Mouse (Mus musculus): ENCODE results near the gene Zfp467. TPM values are rescaled to one million over a fixed set of nuclear protein-coding genes. Genes with fewer than 3 reads are reported as not detected.

The Zfp467 gene
- 27.8 and 30.7 TPM in 2 replicates for polyA plus RNA-seq (2015; fragmentation: Nextera tagmentation; extraction: Ambion mirVana)

DNA sequence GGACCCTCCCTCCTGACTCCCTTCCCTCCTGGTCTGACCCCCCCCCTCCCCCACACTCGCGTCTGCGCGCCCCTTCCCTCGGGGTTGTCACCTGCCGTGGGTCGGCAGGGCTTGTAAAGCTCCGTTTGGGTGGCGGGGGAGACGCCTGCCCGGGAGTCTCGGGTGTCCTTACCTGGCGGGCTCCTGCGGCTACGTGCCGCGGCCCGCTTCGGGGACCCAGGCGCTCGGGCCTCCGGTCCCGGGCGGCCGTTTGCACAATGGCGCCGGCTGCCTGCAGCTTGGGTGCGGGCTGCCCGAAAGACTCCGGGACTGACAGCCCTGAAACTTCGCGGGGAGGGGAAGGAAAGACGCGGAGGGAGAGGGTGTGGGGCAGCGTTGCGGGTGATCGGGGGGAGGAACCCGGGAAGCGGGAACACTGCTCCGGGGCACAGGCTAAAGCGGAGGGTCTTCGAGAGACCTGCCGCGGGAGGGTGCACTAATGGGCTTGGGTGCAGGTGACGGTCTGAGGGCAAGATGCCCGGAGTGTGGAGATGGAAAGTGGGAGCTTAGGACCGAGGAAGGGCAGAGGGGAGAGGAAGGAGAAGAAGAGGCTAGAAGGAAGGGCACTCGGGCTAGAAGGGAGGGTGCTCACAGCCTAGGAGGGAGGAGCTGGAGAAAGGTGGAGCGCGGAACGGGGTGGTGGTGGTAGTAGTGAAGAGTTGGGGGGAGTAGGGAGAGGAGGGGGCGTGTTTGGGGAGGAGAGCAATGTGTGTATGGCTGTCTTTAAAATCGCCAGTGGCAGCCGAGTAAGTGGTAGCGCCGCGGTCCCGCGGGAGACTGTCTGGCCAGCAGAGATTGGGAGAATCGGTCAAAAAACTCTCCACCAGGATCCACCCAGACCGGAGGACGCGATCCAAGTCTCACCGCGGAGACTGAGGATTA lies at the start of gene Zfp467:
Zfp467 (minus strand) TSS at position 645 of the 921 bp plus-strand sequence.
- H3K4me1 ChIP-seq (replicated peaks): peaks cover 18% of the 10 kb centered on the region
- ATAC-seq (ENCODE audit: low FRiP score, low read depth): peak; percentile 46
- H3K4me2 ChIP-seq: peak within 1 kb of the TSS; percentile 93
- peaks cover 6% of the 10 kb centered on the region; the same call in 1 of the 2 replicates for H3K27me3 ChIP-seq
- H3K9me3 ChIP-seq: no peaks in the 10 kb centered on the region
- H3K4me3 ChIP-seq: peak within 1 kb of the TSS; percentile 70
- H3K27ac ChIP-seq (replicated peaks): peak within 1 kb of the TSS; percentile 87
- H3K36me3 ChIP-seq: peaks cover 15% of the 10 kb centered on the region
- peak within 1 kb of the TSS; percentile 69 for H3K9ac ChIP-seq
- under 1% methylated on average over 65 of the region's 65 CpGs for WGBS

DNA sequence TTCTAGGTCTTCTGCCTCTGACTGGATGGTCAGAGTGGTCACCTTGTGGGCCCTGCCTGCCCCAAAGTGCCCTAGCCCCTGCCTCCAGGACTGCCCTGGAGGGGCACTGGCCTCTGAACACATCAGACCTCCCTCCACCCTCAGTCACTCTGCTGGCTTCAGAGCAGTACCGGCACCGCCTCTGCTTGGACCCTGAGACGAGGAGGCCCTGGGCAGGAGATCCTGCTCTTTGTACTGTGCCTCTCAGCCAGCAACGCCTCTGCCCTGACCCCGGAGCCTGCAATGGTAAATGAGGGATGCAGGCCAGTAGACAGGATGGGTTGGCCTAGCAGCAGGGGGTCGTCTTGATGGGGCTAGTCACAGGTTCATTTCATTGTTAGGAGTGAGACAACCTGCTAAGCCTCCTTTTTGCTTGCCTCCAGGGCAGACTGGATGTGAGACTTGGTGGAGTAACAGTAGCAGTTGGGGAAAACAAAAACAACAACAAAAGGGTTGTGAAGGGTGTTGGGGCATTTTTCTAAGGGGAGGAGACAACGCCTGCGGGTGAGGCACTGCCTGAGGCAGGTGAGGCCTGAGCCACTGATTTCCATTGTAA lies 47.6 kb upstream of the Zfp467 start:
- ATAC-seq (ENCODE audit: low FRiP score, low read depth): no peak
- H3K9me3 ChIP-seq: no peaks in the 10 kb centered on the region
- no peaks in the 10 kb centered on the region for H3K36me3 ChIP-seq
- H3K27ac ChIP-seq (replicated peaks): no peak overlapping the region
- H3K9ac ChIP-seq: no peak overlapping the region
- no peak overlapping the region for H3K4me3 ChIP-seq
- no peak overlapping the region for H3K4me2 ChIP-seq
- no peaks in the 10 kb centered on the region for H3K27me3 ChIP-seq
- 7% methylated on average over 8 of the region's 8 CpGs for WGBS
- H3K4me1 ChIP-seq (replicated peaks): no peaks in the 10 kb centered on the region; the same call in 1 of the 2 replicates

GRCm38 (mm10) chr6:48491361-48491760 lies 45.7 kb upstream of the Zfp467 start:
- H3K36me3 ChIP-seq: no peaks in the 10 kb centered on the region
- 75% methylated on average over 9 of the region's 9 CpGs for WGBS
- H3K27me3 ChIP-seq: no peaks in the 10 kb centered on the region
- ATAC-seq (ENCODE audit: low FRiP score, low read depth): no peak
- no peak overlapping the region for H3K4me2 ChIP-seq
- no peaks in the 10 kb centered on the region for H3K9me3 ChIP-seq
- no peak overlapping the region for H3K27ac ChIP-seq (replicated peaks)
- H3K4me3 ChIP-seq: no peak overlapping the region
- H3K9ac ChIP-seq: no peak overlapping the region
- peaks cover 5% of the 10 kb centered on the region; the same call in 1 of the 2 replicates for H3K4me1 ChIP-seq (replicated peaks)

- H3K9ac ChIP-seq: no peak overlapping the region
- no peak for ATAC-seq (ENCODE audit: low FRiP score, low read depth)
- H3K27me3 ChIP-seq: no peaks in the 10 kb centered on the region
- 74% methylated on average over 3 of the region's 3 CpGs for WGBS
- no peak overlapping the region for H3K27ac ChIP-seq (replicated peaks)
- peaks cover 5% of the 10 kb centered on the region; the same call in 1 of the 2 replicates for H3K4me1 ChIP-seq (replicated peaks)
- H3K4me3 ChIP-seq: no peak overlapping the region
- H3K9me3 ChIP-seq: no peaks in the 10 kb centered on the region
- no peaks in the 10 kb centered on the region for H3K36me3 ChIP-seq
- H3K4me2 ChIP-seq: no peak overlapping the region
These were observed 44.1 kb upstream of the Zfp467 start for GRCm38 (mm10) chr6:48489741-48490140.

DNA sequence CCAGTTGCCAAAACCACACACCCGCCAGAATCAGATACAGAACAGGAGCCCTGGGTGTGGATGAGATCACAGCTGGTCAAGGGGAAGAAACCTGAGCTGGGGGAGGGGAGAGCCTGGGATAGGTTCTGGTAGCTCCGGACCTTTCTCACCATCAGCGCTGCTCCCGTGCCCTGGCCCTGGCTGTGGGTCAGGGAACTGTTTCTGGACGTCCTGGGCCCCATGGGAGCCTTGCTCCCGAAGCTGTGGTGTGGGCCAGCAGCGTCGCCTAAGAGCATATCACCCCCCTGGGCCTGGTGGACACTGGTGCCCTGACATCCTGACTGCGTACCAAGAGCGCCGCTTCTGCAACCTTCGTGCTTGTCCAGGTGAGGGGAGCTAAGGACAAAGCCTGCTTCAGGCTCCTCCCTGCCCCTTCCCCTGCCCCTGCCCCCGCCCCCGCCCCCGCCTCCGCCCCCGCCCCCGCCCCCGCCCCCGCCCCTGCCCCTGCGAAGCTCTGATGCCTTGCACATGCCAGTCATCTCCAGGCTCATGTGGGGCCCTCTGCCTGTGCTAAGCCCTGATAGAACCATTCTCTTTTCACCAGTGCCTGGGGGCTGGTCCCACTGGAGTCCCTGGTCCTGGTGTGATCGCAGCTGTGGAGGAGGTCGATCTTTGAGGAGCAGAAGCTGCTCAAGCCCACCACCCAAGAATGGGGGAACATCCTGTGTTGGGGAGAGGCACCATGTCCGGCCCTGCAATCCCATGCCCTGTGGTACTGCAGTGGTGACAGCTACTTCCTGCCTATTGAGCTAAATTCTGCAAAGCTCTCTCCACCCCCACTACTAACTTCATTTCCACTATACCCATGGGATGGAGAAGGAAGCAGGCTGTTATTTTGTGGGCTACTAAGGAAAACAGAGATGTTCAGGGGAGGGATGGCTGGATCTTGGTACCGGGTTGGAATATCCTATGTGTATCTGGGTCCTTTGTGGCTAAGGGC lies 42.4 kb upstream of the Zfp467 start:
- Histone ChIP-seq H3K9me3 (no peaks in the 10 kb centered on the region), H3K9ac (no peak overlapping the region), H3K36me3 (no peaks in the 10 kb centered on the region), H3K4me2 (peak overlapping the region; percentile 44), H3K27me3 (no peaks in the 10 kb centered on the region), H3K4me3 (no peak overlapping the region), H3K27ac (replicated peaks) (no peak overlapping the region), H3K4me1 (replicated peaks) (peaks cover 5% of the 10 kb centered on the region; the same call in 1 of the 2 replicates)
- 21% methylated on average over 16 of the region's 25 CpGs for WGBS
- ATAC-seq (ENCODE audit: low FRiP score, low read depth): no peak

- no peaks in the 10 kb centered on the region for H3K27me3 ChIP-seq
These were observed 36.9 kb upstream of the Zfp467 start for GRCm38 (mm10) chr6:48482501-48482900.

DNA sequence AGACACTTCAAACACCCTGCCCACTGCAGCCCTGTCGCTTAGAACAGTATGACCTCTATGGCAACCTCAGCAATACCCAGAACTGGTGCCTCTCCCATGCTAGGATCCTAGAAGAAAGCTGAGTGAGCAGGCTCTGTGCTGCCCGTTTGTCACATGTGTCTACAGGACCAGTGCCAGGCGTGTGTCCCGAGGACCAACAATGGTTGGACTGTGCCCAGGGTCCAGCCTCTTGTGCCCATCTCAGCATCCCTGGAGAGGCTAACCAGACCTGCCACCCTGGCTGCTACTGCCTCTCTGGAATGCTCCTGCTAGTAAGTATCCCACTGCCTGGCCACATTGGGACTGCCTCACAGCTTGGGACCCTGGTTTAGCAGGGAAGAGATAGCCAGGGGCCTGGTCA lies 32.8 kb upstream of the Zfp467 start:
- H3K27me3 ChIP-seq: no peaks in the 10 kb centered on the region
- H3K9me3 ChIP-seq: no peaks in the 10 kb centered on the region
- H3K36me3 ChIP-seq: no peaks in the 10 kb centered on the region
- no peak overlapping the region for H3K9ac ChIP-seq
- no peak for ATAC-seq (ENCODE audit: low FRiP score, low read depth)
- H3K4me3 ChIP-seq: no peak overlapping the region
- WGBS: 87% methylated on average over 4 of the region's 4 CpGs
- no peak overlapping the region for H3K27ac ChIP-seq (replicated peaks)
- H3K4me2 ChIP-seq: no peak overlapping the region
- no peaks in the 10 kb centered on the region for H3K4me1 ChIP-seq (replicated peaks)

More at GRCm38 (mm10) chr6:48482501-48482900, 36.9 kb upstream of the Zfp467 start:
- Histone ChIP-seq H3K4me1 (replicated peaks) (peaks cover 1% of the 10 kb centered on the region; the same call in 1 of the 2 replicates), H3K4me2 (no peak overlapping the region), H3K36me3 (no peaks in the 10 kb centered on the region), H3K9ac (no peak overlapping the region), H3K9me3 (no peaks in the 10 kb centered on the region), H3K27ac (replicated peaks) (no peak overlapping the region), H3K4me3 (no peak overlapping the region)
- 63% methylated on average over 5 of the region's 5 CpGs for WGBS
- ATAC-seq (ENCODE audit: low FRiP score, low read depth): no peak

GRCm38 (mm10) chr6:48470739-48471138 lies 25.1 kb upstream of the Zfp467 start:
- Histone ChIP-seq H3K36me3 (no peaks in the 10 kb centered on the region), H3K4me2 (no peak overlapping the region), H3K4me1 (replicated peaks) (no peaks in the 10 kb centered on the region), H3K4me3 (no peak overlapping the region), H3K27me3 (no peaks in the 10 kb centered on the region), H3K9ac (no peak overlapping the region), H3K27ac (replicated peaks) (no peak overlapping the region), H3K9me3 (no peaks in the 10 kb centered on the region)
- WGBS: 93% methylated on average over 2 of the region's 2 CpGs
- ATAC-seq (ENCODE audit: low FRiP score, low read depth): no peak

- H3K9me3 ChIP-seq: no peaks in the 10 kb centered on the region
- no peak overlapping the region for H3K4me3 ChIP-seq
These were observed 21.9 kb upstream of the Zfp467 start for GRCm38 (mm10) chr6:48467490-48467889.

DNA sequence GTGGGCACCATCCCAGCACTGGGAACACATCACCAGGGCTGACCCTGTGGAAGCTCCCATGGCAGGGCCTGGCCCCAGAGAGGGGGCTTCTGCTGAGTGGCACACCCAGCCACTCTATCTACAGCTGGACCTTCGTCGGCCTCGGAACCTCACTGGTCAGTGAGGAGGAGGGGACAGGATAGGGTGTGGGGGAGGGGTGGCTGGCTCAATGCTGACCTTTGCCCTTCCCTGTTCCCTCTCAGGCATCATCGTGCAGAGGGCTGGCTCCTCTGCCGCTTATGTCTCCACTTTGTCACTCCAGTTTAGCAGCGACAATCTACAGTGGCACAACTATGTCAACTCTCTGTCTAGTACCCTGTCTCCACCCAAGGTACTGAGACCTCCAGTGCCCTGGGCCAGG lies 21.1 kb upstream of the Zfp467 start:
- Histone ChIP-seq H3K27ac (replicated peaks) (no peak overlapping the region), H3K4me3 (no peak overlapping the region), H3K27me3 (no peaks in the 10 kb centered on the region), H3K4me1 (replicated peaks) (no peaks in the 10 kb centered on the region), H3K9me3 (no peaks in the 10 kb centered on the region), H3K36me3 (no peaks in the 10 kb centered on the region), H3K9ac (no peak overlapping the region), H3K4me2 (no peak overlapping the region)
- 33% methylated on average over 6 of the region's 6 CpGs for WGBS
- ATAC-seq (ENCODE audit: low FRiP score, low read depth): no peak

More at GRCm38 (mm10) chr6:48467490-48467889, 21.9 kb upstream of the Zfp467 start:
- Histone ChIP-seq H3K9ac (no peak overlapping the region), H3K27ac (replicated peaks) (no peak overlapping the region), H3K4me2 (no peak overlapping the region), H3K27me3 (no peaks in the 10 kb centered on the region), H3K36me3 (no peaks in the 10 kb centered on the region), H3K4me1 (replicated peaks) (no peaks in the 10 kb centered on the region)
- ATAC-seq (ENCODE audit: low FRiP score, low read depth): no peak
- 89% methylated on average over 7 of the region's 7 CpGs for WGBS

DNA sequence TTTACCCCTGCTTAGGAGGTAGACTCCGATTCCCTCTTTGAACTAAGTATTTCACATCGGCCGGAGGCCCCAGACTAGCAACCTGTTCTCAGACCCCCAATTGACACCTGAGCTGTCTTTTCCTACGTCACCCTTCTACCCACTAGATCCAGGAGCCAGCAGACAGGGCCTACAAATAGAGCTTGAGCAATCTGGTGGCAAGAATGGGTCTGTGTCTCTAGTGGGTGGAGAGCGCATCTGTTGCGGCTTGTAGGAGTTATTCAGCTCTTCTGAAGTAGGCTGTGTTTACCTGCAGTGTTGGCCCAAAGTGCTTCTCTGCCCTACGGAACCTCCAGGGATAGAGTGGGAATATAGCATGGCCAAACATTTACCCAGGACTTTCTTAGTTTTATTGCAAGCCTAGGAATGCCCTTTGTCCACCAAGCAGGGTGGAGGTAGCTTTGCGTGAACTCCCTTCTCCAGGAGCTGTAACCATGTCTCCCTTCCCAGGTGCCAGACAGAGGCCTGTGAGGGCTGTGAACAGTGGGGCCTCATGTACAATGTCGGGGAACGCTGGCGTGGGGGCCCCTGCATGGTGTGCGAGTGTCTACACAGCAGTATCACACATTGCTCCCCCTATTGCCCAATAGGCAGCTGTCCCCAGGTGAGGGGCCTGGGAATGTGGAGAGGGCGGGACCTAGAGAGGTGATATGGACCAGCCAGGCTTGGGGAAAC lies 19.5 kb upstream of the Zfp467 start:
- H3K27ac ChIP-seq (replicated peaks): no peak overlapping the region
- no peaks in the 10 kb centered on the region for H3K4me1 ChIP-seq (replicated peaks)
- WGBS: 94% methylated on average over 13 of the region's 13 CpGs
- no peak overlapping the region for H3K4me2 ChIP-seq
- no peak overlapping the region for H3K9ac ChIP-seq
- no peaks in the 10 kb centered on the region for H3K36me3 ChIP-seq
- H3K4me3 ChIP-seq: no peak overlapping the region
- no peaks in the 10 kb centered on the region for H3K27me3 ChIP-seq
- no peak for ATAC-seq (ENCODE audit: low FRiP score, low read depth)
- no peaks in the 10 kb centered on the region for H3K9me3 ChIP-seq

Measured in hindbrain, embryonic 15.5 days (tissue).